Mouse (Mus musculus) yolk sac, embryonic 10.5 days (tissue): ENCODE results near the gene Gm525.
A peak's percentile ranks its signal among the peaks of the same experiment; 100 is the strongest.
"Not testable (repeated sequence)": the region's sequence is repeated elsewhere in the genome, so short reads cannot be mapped to it uniquely, and the experiment has no call there.

Source experiments
- DNase-seq: peaks from one replicate; pipeline ENCODE4 v3.0.0-alpha.2; 2017; ENCODE audit warnings: low spot score

Gm525 gene

GRCm38 (mm10) chr11:89073541-89073940, at the start of gene Gm525:
Gm525 (plus strand) TSS chr11:89073841.
- no peak for DNase-seq

DNA sequence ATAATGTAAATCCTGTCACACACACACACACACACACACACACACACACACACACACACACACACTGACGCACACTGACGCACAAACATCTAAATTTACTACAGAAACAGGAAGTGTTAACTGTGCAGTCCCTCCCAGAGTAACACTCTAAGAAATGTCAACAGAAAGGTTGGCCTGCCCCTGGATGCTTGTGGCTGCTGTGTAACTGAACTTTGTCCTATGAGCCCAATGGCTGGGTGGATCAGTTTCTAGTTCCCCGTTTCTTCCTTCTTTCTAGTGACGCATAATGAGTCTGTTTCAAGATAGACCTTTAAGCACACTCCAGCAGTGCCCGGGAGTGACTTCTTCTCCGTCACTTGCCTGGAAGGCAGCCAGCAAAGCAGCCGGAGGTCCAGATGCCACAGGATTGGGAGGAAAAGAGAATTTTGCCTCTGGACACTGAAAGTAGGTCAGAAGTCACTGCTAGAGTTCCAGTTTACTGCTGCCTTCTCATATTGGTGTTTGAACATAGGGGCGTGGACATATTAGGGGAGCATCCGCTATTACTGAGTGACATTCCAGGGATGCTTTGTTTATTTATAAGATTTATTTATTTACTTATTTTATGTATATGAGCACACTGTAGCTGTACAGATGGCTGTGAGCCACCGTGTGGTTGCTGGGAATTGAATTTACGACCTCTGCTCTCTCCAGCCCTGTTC, 49.3 kb upstream of the Gm525 start:
- peak; percentile 86 for DNase-seq

DNA sequence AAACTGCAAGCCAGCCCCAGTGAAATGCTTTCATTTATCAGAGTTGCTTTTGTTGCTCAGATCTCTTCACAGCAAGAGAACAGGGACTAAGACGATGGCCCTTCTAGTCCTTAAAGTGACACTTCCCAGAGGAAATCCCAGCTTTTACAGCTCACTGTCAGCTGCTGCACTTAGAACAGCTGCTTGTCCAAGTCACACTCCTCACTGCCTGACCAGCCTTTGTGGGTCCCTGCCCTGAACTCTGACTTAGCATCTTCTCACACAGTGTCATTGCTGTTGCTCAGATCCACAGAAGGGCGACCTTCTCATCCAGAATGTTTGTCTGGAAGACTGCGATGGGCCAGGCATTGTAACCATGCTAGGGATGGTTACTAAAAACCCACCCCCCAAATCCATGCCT, 48.0 kb upstream of the Gm525 start:
- no peak for DNase-seq

- DNase-seq: no peak
Observed at GRCm38 (mm10) chr11:89026117-89026516, 47.5 kb upstream of the Gm525 start.

- DNase-seq: no peak
Observed at GRCm38 (mm10) chr11:89027955-89028361, 45.7 kb upstream of the Gm525 start.

- DNase-seq: no peak
Observed at GRCm38 (mm10) chr11:89028871-89029405, 44.7 kb upstream of the Gm525 start.

- DNase-seq: no peak
Observed at GRCm38 (mm10) chr11:89030552-89030951, 43.1 kb upstream of the Gm525 start.

DNA sequence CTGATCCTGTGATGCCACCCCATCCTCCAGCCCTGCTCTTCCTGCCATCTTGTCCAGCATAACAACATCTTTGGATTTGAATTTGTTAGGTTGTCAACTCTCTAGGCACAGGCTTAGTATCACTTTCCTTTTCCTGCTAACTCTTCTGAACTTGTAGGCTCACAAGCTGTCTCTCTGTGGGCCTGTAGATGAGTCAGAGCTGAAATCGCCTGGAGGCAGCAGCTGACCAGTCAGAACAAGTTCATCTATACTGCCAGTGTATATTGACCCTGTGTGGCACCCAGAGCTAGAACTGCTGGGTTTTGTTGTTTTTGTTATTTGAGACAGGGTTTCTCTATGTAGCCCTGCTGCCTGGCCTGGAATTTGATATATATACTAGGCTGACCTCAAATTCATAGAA, 42.5 kb upstream of the Gm525 start:
- DNase-seq: no peak

- DNase-seq: no peak
Observed at GRCm38 (mm10) chr11:89034592-89034991, 39.0 kb upstream of the Gm525 start.

DNA sequence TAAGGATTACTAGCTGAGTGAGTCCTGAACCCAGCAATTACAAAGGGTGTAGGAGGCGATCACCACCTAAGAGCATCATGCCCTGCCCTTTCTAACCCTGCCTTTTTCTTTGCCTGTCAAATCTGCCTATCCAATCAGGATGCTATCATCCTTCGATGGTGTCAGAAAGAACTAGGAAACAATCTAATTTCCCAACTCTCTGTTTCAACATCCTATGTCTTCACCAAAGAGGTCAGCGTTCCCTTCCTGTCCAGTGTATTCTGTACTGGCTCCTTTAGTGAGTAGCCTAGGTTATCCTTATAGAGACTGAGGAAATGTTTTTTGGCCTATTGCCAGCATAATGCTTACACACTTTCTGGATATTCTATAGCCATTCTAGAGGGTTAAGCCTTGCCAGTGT, 38.1 kb upstream of the Gm525 start:
- no peak for DNase-seq

- no peak for DNase-seq
Observed at GRCm38 (mm10) chr11:89038496-89038895, 35.1 kb upstream of the Gm525 start.

DNA sequence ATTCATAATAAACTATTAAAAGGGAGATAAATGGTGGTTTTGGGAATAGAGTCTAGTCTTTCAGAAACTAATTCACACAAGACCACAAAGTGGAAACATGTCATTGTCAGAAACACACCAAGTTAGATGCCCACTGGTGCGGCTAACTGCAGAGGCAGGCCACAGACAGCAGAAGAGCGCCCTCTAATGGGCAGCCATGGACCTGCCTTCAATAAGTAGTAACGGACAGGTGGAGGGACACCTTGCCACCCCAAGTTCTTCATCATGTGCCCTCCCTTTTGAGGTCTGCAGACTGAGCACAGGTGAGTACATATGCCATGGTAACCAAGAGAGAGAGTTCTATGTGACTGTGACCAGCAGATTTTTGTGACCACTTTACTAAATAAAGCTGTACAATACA, 34.3 kb upstream of the Gm525 start:
- DNase-seq: no peak

GRCm38 (mm10) chr11:89041073-89041472, 32.6 kb upstream of the Gm525 start:
- not testable (repeated sequence) for DNase-seq

DNA sequence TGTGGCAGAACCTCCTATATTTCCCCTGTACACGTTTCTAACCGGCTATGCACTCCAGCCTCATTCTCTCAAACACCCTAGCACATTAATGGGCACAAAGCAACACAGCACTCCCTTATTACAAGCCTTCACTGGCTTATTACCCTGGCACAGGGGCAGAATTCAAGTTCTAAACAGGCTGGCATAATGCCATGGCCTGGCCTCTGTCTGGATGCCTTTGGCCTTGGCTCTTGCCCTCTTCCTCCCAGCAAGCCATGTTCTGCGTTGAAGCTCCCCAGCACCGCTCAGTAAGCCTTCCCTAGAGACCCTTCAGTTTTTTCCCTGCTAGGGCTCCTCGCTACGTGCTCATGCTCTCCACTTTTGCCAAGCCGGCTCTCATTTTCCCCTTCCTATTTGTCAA, 30.6 kb upstream of the Gm525 start:
- no peak for DNase-seq

DNA sequence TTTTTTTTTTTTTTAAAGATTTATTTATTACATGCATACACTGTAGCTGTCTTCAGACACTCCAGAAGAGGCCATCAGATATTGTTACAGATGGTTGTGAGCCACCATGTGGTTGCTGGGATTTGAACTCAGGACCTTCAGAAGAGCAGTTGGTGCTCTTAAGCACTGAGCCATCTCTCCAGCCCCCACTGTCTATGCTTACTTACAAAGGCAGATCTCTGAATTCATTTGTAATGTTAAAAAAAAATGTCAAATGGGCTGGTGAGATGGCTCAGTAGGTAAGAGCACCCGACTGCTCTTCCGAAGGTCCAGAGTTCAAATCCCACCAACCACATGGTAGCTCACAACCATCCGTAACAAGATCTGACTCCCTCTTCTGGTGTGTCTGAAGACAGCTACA, 28.1 kb upstream of the Gm525 start:
- not testable (repeated sequence) for DNase-seq

DNA sequence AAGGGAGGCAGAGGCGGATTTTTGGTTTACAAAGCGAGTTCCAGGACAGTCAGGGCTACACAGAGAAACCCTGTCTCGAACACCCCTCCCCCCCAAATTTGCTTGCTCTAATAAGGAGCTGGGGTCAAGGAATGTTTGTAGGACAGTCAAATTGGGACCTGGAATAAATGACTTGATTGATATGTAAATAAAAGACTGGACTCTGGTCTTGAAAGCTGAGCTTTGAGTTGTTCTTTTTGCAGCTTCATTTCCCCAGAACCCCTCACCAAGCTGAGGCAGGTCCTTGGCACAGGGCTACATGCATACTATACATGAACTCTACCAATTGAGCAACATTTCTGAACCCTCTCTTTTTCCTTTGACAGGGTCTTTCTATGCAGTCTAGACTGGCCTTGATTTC, 27.6 kb upstream of the Gm525 start:
- no peak for DNase-seq

GRCm38 (mm10) chr11:89051767-89052166, 21.9 kb upstream of the Gm525 start:
- no peak for DNase-seq

DNA sequence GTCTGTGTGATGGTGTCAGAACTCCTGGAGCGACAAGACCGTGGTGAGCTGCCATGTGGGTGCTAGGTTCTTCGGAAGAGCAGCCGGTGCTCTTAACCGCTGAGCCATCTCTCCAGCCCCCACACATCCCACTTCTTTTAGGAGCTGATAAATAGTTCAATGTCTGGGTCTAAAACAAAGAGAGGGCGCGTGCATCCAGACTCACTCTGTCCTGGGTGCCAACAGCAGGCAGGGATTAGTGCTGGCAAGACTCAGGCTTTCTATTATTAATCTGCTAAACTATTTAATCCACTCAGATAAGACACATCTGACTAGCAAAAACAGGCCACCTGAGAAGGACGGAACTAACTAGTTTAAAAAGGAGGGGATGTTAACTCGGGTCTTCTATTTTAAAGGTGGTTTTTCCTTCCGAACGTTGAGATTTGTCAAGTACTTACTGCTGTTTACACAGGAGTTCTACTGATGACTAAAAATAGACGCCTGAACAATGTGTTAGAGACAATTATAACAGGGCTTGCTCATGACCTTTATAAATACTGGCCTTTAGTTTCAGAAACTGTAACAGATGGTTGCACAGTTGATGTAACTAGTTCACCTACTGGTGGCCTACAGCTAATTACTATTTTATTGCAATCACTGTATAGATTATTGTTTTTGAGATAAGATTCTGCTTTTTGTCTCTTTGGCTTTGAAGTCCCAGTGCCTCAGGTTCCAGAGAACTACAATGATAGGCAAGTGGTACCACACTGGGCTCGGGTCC, 17.5 kb upstream of the Gm525 start:
- no peak for DNase-seq

- DNase-seq: no peak
Observed at GRCm38 (mm10) chr11:89058515-89059270, 14.9 kb upstream of the Gm525 start.

GRCm38 (mm10) chr11:89059919-89060422, 13.7 kb upstream of the Gm525 start:
- DNase-seq: no peak

- peak; percentile 93 for DNase-seq
Observed at GRCm38 (mm10) chr11:89060423-89061089, 13.1 kb upstream of the Gm525 start.

- DNase-seq: no peak
Observed at GRCm38 (mm10) chr11:89061362-89061761, 12.3 kb upstream of the Gm525 start.
